Mouse (Mus musculus) monocyte, adult 5-6 weeks (primary cell): ENCODE results near the gene Arfgef3. TPM values are rescaled to one million over a fixed set of nuclear protein-coding genes. Genes with fewer than 3 reads are reported as not detected.

Experiments used
- ATAC-seq: fragments of 153-309, 156-312 bp; replicated peaks from 2 replicates; pipeline ENCODE4 v1.8.0; 2017; ENCODE audit warnings: mild to moderate bottlenecking; ENCODE audit not compliant: low TSS enrichment, insufficient number of reproducible peaks, severe bottlenecking, poor library complexity, low FRiP score
- total RNA-seq: library from RNA; stranded (forward); fragments of 200-1000, 200-491, 200-594 nt; gene quantifications from 3 replicates; pipeline ENCODE4 v1.2.3, GENCODE M21; 2017

Gene Arfgef3
- total RNA-seq, 1 experiment from 2014 or later: not detected

DNA sequence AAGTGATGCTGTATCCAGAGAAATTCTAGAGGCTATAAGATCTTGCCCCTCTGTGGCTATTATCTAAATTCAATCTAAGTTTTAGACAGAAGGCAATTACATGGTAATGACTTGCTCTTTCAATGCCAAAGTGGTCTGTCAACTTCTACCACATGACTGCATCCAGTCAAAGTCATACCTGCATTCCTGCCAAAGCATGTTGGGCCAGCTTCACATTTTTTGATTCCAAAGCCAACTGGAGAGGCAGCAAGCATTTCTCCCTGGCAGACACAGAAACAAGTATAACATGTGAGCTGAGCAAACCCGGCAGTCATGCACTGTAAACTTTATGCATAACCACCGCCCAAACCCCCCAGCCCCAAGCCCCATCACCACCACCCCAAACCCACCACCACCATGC, 44.6 kb downstream of the Arfgef3 start:
- ATAC-seq: no peak

DNA sequence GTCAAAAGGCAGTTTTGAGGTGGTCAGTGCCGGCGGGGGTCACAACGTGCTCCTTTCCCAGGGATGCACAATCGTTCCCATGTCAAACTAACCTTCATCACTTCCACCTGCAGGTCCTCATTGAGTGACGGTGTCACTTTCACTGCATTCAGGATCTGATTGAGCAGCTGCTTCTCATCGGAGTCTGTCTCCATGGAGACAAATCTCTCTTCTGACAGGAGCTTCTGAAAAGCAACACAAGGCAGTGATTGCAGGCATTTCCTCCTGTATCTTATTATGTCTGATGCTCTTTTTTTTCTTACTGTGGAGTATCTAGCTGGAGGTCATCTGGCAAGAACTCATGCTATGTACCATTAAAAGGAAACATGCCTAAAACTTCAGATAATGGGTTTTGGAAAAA, 47.3 kb downstream of the Arfgef3 start:
- ATAC-seq: no peak

- ATAC-seq: no peak
These were observed 55.5 kb downstream of the Arfgef3 start for GRCm38 (mm10) chr10:18688234-18688633.

DNA sequence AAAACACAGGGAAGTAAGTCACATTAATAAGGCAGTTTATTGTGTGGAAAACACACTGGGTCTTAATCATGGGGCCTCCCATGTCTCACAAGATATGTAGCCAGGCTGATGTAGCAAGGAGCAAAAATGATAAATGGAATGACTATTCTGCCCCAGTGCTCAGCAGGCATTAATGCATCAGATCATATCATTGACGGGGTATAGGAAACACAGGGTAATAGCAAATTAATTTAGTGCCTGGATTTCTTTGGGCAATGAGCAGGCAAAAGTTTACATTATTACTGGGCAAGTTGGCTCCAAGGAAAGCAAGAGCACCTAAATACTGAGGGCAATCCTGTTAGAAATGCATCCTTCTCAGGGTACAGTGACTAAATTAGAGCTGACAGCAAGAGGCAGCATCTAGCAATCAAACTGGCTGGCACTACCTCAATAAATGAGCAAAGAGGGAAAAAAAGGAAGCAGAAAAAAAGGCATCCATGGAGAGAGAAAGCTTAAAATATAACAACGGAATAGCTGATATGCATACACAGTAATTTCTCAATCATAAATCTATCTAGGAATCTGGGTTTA, 62.3 kb downstream of the Arfgef3 start:
- ATAC-seq: no peak

GRCm38 (mm10) chr10:18680661-18681384, 62.9 kb downstream of the Arfgef3 start:
- no peak for ATAC-seq

GRCm38 (mm10) chr10:18678836-18679235, 64.9 kb downstream of the Arfgef3 start:
- ATAC-seq: no peak

DNA sequence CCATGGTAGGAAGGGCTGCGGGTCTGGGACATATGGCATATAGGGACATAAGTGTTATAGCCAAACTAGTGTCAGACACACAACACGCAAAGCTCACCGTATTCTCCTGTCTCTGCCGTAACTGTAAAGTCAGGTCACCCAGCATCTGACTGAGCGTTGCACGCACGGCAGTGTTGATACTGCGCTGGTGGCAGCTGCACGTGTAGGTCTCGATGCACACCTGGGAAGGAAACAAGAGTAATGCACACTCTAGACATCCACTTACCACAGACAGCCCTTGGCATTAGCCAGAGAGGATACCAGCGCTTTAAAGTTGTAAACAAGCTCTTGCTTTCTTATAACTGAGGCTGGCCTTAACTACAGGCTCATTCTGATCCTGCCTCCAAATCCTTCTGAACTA, 79.0 kb downstream of the Arfgef3 start:
- no peak for ATAC-seq

GRCm38 (mm10) chr10:18664016-18664415, 79.7 kb downstream of the Arfgef3 start:
- ATAC-seq: no peak

DNA sequence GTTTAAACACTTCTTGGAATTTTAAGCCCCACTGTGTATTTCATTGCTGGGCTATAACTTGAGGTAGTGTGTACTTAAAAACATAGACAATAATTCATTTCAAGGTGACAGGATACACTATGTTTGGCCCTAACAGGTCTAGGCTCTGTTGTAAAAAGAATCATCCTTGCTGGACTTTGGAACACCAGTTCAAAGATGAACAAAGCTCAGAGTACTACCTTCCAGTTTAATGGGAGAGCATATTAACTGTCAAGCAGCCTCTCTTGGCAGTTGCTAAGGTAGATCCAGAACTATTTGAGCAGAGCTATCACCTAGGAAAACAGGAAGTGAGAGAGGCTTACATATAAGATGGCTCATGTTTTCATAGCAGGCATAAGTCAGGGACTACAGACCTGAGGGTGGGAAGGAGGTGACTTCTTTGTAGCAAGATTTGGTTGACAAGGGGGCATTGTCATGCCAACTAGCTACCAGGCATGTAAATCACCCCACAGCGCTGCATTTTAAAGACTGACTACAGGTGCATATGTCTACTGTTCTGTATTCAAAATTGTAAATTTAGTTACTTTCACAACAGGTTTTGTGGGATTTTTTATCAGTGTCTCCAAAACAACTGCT, 82.0 kb downstream of the Arfgef3 start:
- no peak for ATAC-seq

GRCm38 (mm10) chr10:18660998-18661397, 82.8 kb downstream of the Arfgef3 start:
- no peak for ATAC-seq

DNA sequence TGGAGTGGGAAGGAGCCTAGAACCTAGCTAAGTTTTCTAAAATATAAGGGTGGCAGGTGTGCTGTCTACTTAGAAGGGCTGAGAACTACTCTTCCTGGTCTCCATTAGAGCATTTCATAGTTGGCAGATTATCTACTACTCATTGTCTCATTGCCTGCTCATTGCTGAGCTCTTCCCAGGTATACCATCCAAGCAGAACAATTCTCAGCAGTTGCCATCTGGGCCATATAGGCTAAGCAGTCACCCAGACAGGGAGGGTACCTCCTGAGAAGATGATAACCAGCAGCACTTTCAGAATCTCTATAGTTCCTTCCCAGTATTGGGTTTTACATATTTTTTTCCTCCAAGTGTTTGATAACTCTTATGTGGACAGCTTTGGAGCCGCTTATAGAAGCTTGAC, 86.2 kb downstream of the Arfgef3 start:
- no peak for ATAC-seq

- no peak for ATAC-seq
These were observed 96.7 kb downstream of the Arfgef3 start for GRCm38 (mm10) chr10:18647069-18647468.

DNA sequence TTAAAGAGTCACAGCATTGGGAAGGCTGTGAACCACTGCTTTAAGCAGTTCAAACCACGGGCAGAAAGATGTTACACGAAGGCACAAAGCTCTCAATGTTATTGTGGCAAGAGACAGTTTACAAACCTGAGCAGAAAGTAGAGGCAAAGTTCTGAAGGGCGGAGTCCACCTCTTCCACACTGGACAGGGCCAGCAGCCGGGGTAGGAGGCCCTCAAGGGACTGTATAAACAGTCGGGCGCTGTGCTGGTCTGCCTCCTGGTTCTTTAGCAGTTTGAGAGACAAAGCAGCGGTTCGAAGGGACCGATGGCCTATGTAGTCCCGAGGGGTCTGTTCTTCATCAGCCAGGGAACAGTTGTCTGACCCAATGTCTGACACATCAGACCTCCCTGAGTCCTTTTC, 97.7 kb downstream of the Arfgef3 start:
- no peak for ATAC-seq

GRCm38 (mm10) chr10:18644346-18644745, 99.4 kb downstream of the Arfgef3 start:
- ATAC-seq: no peak

DNA sequence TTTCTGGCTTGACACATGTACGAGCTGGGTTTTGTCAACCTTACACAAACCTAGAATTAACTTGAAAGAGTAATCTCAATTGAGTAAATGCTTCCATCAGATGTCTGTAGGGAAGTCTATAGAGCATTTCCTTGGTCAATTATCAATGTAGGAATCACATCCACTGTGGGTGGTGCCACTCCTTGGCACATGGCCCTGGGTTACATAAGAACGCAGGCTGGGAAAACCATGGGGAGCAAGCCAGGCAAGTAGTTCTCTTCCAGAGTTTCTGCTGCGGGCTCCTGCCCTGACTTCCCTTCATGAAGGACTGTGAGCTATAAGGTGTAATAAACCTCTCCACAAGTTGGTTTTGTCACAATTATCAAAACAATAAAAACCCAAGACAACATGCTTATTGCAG, 100.2 kb downstream of the Arfgef3 start:
- ATAC-seq: no peak

- ATAC-seq: no peak
These were observed 100.9 kb downstream of the Arfgef3 start for GRCm38 (mm10) chr10:18642854-18643253.

- ATAC-seq: no peak
These were observed 103.2 kb downstream of the Arfgef3 start for GRCm38 (mm10) chr10:18640596-18640995.

DNA sequence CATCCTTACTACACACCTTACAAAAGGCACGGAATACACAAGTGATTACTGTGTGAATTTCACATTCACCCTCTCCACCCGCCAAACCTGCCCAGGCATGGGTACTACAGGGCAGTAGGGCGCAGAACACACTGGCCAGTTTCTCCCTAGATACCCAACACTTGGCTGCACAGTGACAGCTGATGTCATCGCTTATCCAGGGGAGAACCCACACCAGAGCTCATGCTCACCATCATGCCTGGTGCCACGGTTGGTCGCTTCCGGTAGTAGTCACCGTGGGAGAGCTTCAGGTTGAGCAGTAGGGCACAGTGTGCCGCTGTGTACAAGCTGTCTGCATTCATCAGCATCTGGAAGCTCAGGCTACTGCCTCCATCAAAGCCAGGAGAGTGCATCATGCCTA, 108.3 kb downstream of the Arfgef3 start:
- 0 out of 2 replicates have a peak, but pooled peaks have one; percentile 27 for ATAC-seq

- no peak for ATAC-seq
These were observed 109.3 kb downstream of the Arfgef3 start for GRCm38 (mm10) chr10:18634405-18634985.

- no peak for ATAC-seq
These were observed 113.3 kb downstream of the Arfgef3 start for GRCm38 (mm10) chr10:18630498-18630897.
